Mouse (Mus musculus) liver, embryonic 12.5 days (tissue): Measurements from ENCODE around the gene Fam161b. TPM values are rescaled to one million over a fixed set of nuclear protein-coding genes. Genes with fewer than 3 reads are reported as not detected.
A peak's percentile ranks its signal among the peaks of the same experiment; 100 is the strongest.
"Not testable (repeated sequence)": the region's sequence is repeated elsewhere in the genome, so short reads cannot be mapped to it uniquely, and the experiment has no call there.

Source experiments
- ATAC-seq: fragments of 200-750 bp; cut with Nextera tagmentation; 2 replicates; pipeline ENCODE4 v1.8.0; 2017; ENCODE audit warnings: moderate number of reproducible peaks, mild to moderate bottlenecking, moderate library complexity
- H3K27ac ChIP-seq: fragments of 300-500 bp; sonication (generic); 2 replicates; pipeline ENCODE4 v1.5.1; 2016; ENCODE audit warnings: mild to moderate bottlenecking
- H3K27me3 ChIP-seq: fragments of 300-500 bp; sonication (generic); replicated peaks from 2 replicates; pipeline ENCODE4 v1.6.1; 2016; ENCODE audit warnings: mild to moderate bottlenecking, moderate library complexity
- H3K36me3 ChIP-seq: fragments of 300-500 bp; sonication (generic); 2 replicates; pipeline ENCODE4 v1.6.1; 2016; ENCODE audit warnings: mild to moderate bottlenecking, moderate library complexity
- H3K4me1 ChIP-seq: fragments of 300-500 bp; sonication (generic); 2 replicates; pipeline ENCODE4 v1.6.1; 2016
- H3K4me2 ChIP-seq: fragments of 300-500 bp; sonication (generic); 2 replicates; pipeline ENCODE4 v1.6.1; 2016; ENCODE audit warnings: mild to moderate bottlenecking, moderate library complexity
- H3K4me3 ChIP-seq: fragments of 300-500 bp; sonication (generic); 2 replicates; pipeline ENCODE4 v1.5.1; 2016; ENCODE audit warnings: mild to moderate bottlenecking, moderate library complexity
- H3K9ac ChIP-seq: fragments of 300-500 bp; sonication (generic); 2 replicates; pipeline ENCODE4 v1.6.1; 2016; ENCODE audit warnings: mild to moderate bottlenecking, moderate library complexity
- H3K9me3 ChIP-seq: fragments of 300-500 bp; sonication (generic); replicated peaks from 2 replicates; pipeline ENCODE4 v1.6.1; 2016; ENCODE audit warnings: mild to moderate bottlenecking, moderate library complexity
- WGBS: fragments of 180-500 bp; shearing (Covaris S2); methylation state at CpG from one replicate; pipeline ENCODE4 v1.1.7; 2016; ENCODE audit not compliant: insufficient replicate concordance; 5-methylcytosine and 5-hydroxymethylcytosine counted together
- polyA plus RNA-seq: library from polyadenylated mRNA; unstranded; fragments of >200 nt; fragmentation: Nextera tagmentation; extraction: Ambion mirVana; gene quantifications from 2 replicates; pipeline ENCODE4 v1.2.1, GENCODE M21; 2016

Gene Fam161b
- polyA plus RNA-seq, 1 experiment from 2014 or later: 2.4 TPM

DNA sequence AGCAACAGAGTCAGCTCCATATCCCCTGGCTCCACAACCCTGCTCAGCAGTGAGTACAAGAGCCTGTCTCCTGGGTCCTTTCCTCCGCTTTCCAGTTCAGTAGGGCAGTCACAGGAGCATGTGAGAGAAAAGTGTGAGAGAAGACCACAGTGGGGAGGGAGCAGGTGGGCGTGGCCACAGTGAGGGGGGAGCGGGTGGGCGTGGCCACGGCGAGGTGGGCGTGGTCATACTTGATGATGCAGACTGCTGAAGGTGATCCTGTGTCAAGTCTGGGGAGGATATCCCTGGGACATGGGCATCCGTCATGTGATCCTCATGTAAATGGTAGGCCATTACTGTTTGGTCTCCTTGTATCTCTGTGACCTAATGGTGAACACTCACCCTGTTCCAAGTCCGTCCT, 5.3 kb upstream of the Fam161b start:
- H3K4me3 ChIP-seq: no peak overlapping the region
- no peak overlapping the region for H3K9ac ChIP-seq
- WGBS: 56% methylated on average over 9 of the region's 9 CpGs
- H3K4me1 ChIP-seq: peaks cover 29% of the 10 kb centered on the region
- ATAC-seq: peak; percentile 17; the same call in 1 of the 2 replicates
- H3K27ac ChIP-seq: no peak overlapping the region
- H3K9me3 ChIP-seq: no peaks in the 10 kb centered on the region
- H3K4me2 ChIP-seq: no peak overlapping the region
- no peaks in the 10 kb centered on the region for H3K27me3 ChIP-seq
- peaks cover 52% of the 10 kb centered on the region for H3K36me3 ChIP-seq

DNA sequence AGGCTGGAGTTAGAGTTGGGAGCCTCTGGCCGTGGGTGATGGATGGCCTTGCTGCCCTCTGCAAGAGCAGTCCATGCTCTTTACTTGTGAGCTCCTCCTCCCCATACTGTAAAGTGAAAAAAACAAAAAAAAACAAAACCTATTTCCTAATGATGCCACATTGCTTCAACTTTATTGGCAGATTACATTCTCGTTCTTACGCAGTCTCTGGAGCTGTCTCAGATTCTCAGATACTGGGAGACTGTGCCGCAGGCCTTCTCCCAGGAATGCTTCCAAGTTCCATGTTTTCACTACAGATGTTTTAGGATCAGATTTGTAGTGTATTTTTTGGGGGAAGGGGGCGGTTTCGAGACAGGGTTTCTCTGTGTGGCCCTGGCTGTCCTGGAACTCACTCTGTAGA, 3.5 kb upstream of the Fam161b start:
- Histone ChIP-seq H3K27ac (no peak overlapping the region), H3K4me1 (peaks cover 43% of the 10 kb centered on the region), H3K9me3 (no peaks in the 10 kb centered on the region), H3K27me3 (no peaks in the 10 kb centered on the region), H3K4me3 (no peak overlapping the region), H3K36me3 (peaks cover 34% of the 10 kb centered on the region), H3K4me2 (no peak overlapping the region), H3K9ac (no peak overlapping the region)
- 86% methylated on average over 6 of the region's 6 CpGs for WGBS
- no peak for ATAC-seq

DNA sequence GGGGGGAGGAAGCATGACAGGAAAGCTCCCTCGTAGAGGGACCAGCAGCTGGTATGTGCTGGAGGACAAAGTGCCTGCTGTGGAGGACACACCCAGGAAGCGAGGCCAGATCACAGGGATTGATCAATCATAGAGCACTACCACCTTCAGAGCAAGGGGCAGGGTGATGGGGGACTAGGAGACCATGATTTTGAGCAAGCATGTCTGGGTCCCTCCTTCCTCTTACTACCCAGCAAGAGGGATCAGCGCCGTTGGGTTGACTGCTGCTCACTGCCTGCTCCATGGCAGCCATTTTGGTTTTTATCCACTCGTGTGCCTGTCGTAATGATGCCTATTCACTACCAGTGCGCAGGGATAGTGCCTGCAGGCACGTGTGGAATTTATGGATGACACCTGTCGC, 2.7 kb upstream of the Fam161b start:
- H3K9ac ChIP-seq: no peak overlapping the region
- H3K36me3 ChIP-seq: peaks cover 26% of the 10 kb centered on the region
- 0 out of 2 replicates have a peak overlapping the region, but pooled peaks have one; percentile 17 for H3K4me2 ChIP-seq
- 73% methylated on average over 9 of the region's 9 CpGs for WGBS
- peaks cover 51% of the 10 kb centered on the region for H3K4me1 ChIP-seq
- no peak overlapping the region for H3K27ac ChIP-seq
- H3K4me3 ChIP-seq: no peak overlapping the region
- no peaks in the 10 kb centered on the region for H3K27me3 ChIP-seq
- ATAC-seq: no peak
- H3K9me3 ChIP-seq: no peaks in the 10 kb centered on the region

DNA sequence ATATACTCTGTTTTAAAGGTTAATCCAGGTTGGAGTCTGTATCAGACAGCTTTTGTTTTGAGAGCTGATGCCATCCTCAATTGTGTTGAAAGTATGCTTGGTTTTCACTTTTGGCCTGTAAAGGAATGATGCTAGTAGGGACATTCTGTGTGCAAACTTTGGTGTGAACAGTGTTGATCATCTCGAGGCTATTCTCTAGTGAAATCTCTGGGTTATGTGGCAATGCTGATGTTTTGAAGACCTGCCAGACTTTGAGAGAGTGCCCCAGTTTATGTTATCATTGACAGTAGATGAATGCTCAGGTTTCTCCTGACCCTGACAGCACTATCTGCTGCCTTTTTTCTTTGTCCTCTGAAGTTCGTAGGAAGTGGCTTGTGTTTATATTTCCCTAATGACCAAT, 1.2 kb upstream of the Fam161b start:
- Histone ChIP-seq H3K9me3 (no peaks in the 10 kb centered on the region), H3K36me3 (peaks cover 11% of the 10 kb centered on the region), H3K4me1 (peaks cover 65% of the 10 kb centered on the region), H3K27ac (no peak overlapping the region), H3K27me3 (no peaks in the 10 kb centered on the region), H3K4me3 (peak overlapping the region; percentile 93), H3K9ac (peak overlapping the region; percentile 85), H3K4me2 (peak overlapping the region; percentile 80)
- no peak for ATAC-seq
- 33% methylated on average over 2 of the region's 2 CpGs for WGBS

DNA sequence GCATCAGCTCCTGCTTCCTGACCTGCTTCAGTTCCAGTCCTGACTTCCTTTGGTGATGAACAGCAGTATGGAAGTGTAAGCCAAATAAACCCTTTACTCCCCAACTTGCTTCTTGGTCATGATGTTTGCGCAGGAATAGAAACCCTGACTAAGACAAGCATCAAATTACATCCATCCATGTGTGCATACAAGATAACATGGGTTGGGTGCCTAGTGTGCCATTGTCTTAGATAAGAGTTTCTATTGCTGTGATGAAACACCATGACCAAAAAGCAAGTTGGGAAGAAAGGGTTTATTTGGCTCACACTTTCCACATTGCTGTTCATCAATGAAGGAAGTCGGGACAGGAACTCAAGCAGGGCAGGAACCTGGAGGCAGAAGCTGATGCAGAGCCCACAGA, 2.9 kb downstream of the Fam161b start:
- Histone ChIP-seq H3K4me2 (peak overlapping the region; percentile 50), H3K9ac (peak overlapping the region; percentile 25; the same call in 1 of the 2 replicates), H3K27ac (peak overlapping the region; percentile 79), H3K4me1 (peaks cover 60% of the 10 kb centered on the region), H3K4me3 (0 out of 2 replicates have a peak overlapping the region, but pooled peaks have one; percentile 4), H3K36me3 (peaks cover 27% of the 10 kb centered on the region)
- 32% methylated on average over 2 of the region's 2 CpGs for WGBS
- H3K9me3 ChIP-seq, H3K27me3 ChIP-seq, ATAC-seq: not testable (repeated sequence)

DNA sequence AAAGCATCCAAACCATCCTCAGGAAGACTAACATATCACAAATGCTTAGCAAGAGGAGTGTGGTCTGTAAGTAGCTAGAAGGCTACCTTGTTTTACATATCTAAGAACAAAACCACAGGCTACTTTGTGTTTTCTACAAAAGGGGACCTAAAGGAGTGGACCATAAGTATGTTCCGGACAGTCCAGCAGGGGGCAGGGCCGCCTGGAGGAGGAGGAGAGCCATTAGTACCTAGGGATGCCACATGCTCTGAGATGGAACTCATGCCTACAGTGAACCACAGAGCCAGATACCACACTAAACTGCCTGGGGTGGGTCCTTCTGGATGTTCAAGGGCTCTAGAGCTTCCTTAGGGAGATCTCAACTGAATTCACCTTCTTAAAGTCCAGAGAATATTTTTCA, 14.4 kb downstream of the Fam161b start:
- H3K4me2 ChIP-seq: no peak overlapping the region
- H3K9ac ChIP-seq: no peak overlapping the region
- H3K36me3 ChIP-seq: peaks cover 55% of the 10 kb centered on the region
- 0 out of 2 replicates have a peak, but pooled peaks cover 4% of the 10 kb centered on the region for H3K4me1 ChIP-seq
- H3K9me3 ChIP-seq: no peaks in the 10 kb centered on the region
- H3K4me3 ChIP-seq: no peak overlapping the region
- peak; percentile 59; the same call in 1 of the 2 replicates for ATAC-seq
- WGBS: 57% methylated on average over 2 of the region's 2 CpGs
- no peak overlapping the region for H3K27ac ChIP-seq
- no peaks in the 10 kb centered on the region for H3K27me3 ChIP-seq

DNA sequence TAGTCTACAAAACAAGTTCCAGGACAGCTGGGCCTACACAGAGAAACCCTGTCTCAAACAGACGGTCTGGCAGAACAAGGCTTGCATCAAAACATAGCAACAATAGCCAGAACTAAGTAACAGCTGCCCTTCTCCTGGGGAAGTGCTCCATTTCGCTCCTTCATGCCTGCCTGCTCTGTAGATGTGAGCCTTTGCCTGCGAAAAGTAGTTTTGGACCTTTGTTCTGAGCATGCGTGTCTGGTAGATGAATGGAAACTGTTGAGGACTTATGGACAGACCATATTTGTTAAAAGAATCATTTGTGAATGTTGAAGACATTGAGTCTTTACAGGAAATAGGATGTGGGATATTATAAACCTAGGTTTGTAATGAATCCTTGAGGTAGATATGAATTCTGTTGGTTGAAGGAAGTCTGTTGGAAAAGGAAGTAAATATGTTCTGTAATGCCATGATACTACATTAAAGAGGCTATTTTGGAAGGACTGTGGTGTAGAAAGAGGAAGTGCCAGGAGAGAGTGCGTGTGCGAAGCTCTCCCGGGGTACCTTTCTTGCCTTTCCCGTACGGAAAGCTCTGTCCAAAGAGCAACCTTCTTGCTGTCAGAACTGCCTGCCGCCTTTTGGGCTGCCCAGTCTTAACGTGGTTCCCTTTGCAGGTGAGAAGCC, 24.5 kb downstream of the Fam161b start:
- no peak overlapping the region for H3K4me2 ChIP-seq
- H3K4me3 ChIP-seq: no peak overlapping the region
- H3K4me1 ChIP-seq: no peaks in the 10 kb centered on the region
- no peaks in the 10 kb centered on the region for H3K9me3 ChIP-seq
- 0 out of 2 replicates have a peak overlapping the region, but pooled peaks have one; percentile 20 for H3K27ac ChIP-seq
- H3K27me3 ChIP-seq: no peaks in the 10 kb centered on the region
- no peak overlapping the region for H3K9ac ChIP-seq
- ATAC-seq: no peak
- WGBS: 51% methylated on average over 11 of the region's 11 CpGs
- peaks cover 97% of the 10 kb centered on the region for H3K36me3 ChIP-seq

DNA sequence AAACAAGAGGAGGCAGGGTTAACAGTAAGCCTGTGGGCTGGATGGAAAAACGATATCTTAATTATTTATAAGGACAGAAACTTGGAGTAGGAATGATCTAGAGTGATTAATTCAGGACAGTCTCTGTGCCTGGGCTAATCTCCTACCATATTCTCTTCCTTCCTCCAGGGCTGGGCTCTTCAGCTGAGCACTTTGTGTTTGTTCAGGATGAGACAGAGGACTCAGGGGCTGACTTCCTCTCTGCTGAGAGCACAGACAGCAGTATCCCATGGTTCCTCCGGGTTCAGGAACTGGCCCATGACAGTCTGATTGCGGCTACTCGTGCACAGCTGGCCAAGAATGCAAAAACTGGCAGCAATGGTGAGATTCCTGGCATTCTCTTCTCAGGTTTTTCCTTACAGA, 34.5 kb downstream of the Fam161b start:
- no peak overlapping the region for H3K4me3 ChIP-seq
- no peak overlapping the region for H3K27ac ChIP-seq
- 64% methylated on average over 4 of the region's 4 CpGs for WGBS
- peaks cover 83% of the 10 kb centered on the region for H3K36me3 ChIP-seq
- no peak for ATAC-seq
- H3K4me1 ChIP-seq: 0 out of 2 replicates have a peak, but pooled peaks cover 6% of the 10 kb centered on the region
- H3K9ac ChIP-seq: no peak overlapping the region
- no peaks in the 10 kb centered on the region for H3K9me3 ChIP-seq
- H3K27me3 ChIP-seq: no peaks in the 10 kb centered on the region
- no peak overlapping the region for H3K4me2 ChIP-seq

DNA sequence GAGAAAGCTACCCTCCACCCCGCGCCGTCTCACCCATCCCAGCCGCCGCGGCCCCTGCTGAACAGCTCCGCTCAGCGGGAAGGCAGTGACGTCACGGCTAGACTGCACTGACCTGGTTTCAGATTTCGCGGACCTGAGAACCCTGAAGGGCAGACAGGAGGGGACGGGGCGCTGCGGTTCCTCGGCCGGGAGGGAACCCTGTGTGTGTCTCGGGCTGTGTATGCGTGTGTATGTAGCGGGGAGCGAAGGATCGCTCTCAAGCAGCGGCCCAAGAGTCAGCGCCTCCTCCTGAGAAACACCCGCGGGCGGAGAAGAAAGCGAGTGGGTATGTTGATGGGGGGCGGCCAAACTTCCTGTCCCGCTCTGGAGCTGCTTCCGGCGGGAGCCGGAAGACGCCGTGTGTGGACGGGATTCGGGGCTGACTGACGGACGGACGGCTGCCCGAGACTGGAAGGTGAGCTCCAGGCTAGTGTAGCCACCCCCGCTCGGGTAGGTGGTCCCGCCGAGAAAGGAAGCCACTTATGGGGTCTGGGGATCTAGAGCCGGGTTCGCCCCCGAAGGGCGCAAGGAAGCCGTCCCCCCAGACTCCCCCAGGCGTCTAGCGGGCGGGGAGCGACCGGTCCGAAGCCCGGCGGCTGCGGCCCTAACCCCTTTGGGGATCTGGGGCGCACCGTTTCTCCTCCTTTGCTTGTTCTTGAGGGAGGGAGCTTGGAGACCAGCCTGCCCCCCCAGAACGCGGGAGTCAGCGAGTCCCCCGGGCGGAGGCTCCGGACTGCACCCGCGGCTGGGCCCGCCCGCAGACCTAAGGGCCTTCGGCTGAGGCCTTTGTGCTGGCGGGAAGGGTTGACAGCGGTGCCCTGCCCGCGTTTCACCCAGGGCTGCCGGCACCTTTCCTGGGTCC, 44.7 kb downstream of the Fam161b start, which contains the start of gene Zfp410:
TSS of gene Zfp410 (plus strand) at position 132 of the 901 bp plus-strand sequence.
- Histone ChIP-seq H3K4me1 (peaks cover 53% of the 10 kb centered on the region), H3K36me3 (peaks cover 17% of the 10 kb centered on the region), H3K9ac (peak within 1 kb of the TSS; percentile 99), H3K27me3 (no peaks in the 10 kb centered on the region), H3K4me3 (peak within 1 kb of the TSS; percentile 98), H3K4me2 (peak within 1 kb of the TSS; percentile 77), H3K27ac (peak within 1 kb of the TSS; percentile 91), H3K9me3 (no peaks in the 10 kb centered on the region)
- 1% methylated on average over 77 of the region's 77 CpGs for WGBS
- ATAC-seq: peak; percentile 90

DNA sequence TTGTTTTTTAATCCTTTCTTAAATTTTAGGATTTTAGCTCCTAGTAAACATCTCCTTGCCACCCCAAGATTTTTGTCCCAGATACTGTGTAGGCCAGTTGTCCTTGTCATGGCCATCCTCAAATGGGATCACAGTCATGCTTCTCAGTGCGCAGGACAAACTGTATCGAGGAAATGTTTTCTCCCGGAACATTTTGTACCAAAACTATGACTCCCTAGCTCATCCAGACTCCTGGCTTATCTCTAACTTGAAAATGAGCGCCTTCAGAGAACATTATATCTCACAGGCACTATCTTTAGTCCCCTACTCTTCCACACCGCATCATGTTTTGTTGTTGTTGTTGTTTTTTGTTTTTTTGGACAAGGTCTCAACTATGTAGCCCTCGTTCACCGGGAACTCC, 45.6 kb downstream of the Fam161b start:
- H3K9ac ChIP-seq: peak overlapping the region; percentile 99

DNA sequence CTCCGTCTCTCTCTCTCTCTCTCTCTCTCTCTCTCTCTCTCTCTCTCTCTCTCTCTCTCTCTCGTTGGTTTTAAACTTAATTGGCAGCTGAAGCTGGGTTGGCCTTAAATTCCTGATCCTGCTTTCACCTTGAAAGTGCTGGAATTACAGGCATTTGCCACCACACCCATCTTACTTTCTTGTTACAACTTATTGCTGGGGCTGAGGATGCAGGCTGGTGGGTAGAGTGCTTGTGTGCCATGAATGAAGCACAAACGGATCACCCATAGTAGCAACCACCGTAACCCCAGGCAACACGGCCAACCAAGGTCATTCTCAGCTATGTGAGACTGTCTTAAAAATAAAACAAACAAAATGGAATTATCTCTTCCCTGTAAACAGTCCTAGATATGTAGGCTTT, 50.3 kb downstream of the Fam161b start:
- peaks cover 55% of the 10 kb centered on the region for H3K36me3 ChIP-seq
- H3K4me2 ChIP-seq: no peak overlapping the region
- ATAC-seq: no peak
- no peak overlapping the region for H3K27ac ChIP-seq
- H3K9me3 ChIP-seq: no peaks in the 10 kb centered on the region
- peaks cover 14% of the 10 kb centered on the region for H3K4me1 ChIP-seq
- no peaks in the 10 kb centered on the region for H3K27me3 ChIP-seq
- H3K4me3 ChIP-seq: no peak overlapping the region
- WGBS: 76% methylated on average over 4 of the region's 5 CpGs
- H3K9ac ChIP-seq: no peak overlapping the region

More for the DNA sequence above, 45.6 kb downstream of the Fam161b start:
- Histone ChIP-seq H3K9me3 (no peaks in the 10 kb centered on the region), H3K4me3 (peak overlapping the region; percentile 98), H3K36me3 (peaks cover 24% of the 10 kb centered on the region), H3K27ac (peak overlapping the region; percentile 91), H3K27me3 (no peaks in the 10 kb centered on the region), H3K4me1 (peaks cover 49% of the 10 kb centered on the region), H3K4me2 (peak overlapping the region; percentile 77)
- ATAC-seq: no peak
- WGBS: 41% methylated on average over 7 of the region's 7 CpGs

DNA sequence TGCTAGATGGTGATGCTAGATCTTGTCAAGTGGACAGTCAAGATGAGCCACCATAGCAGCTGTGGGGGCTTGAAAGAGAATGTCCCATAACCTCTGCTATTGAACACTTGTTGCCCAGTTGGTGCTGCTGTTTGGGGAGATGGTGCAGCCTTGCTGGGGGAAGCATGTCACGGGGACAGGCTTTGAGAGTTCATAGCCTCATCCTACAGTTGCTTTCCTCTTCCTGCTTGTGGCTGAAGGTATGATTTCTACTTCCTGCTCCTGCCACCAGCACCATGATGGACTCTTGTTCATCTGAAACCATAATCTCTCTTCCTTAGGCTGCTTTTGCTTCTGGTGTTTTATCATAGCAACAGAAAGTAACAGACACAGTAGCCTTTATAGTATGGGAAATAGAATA, 57.1 kb downstream of the Fam161b start:
- Histone ChIP-seq H3K27ac (no peak overlapping the region), H3K36me3 (peaks cover 82% of the 10 kb centered on the region), H3K4me2 (no peak overlapping the region), H3K27me3 (no peaks in the 10 kb centered on the region), H3K9ac (no peak overlapping the region), H3K9me3 (no peaks in the 10 kb centered on the region), H3K4me1 (peaks cover 2% of the 10 kb centered on the region), H3K4me3 (no peak overlapping the region)
- 53% methylated on average over 1 of the region's 1 CpGs for WGBS
- no peak for ATAC-seq
